Mouse (Mus musculus) limb, embryonic 10.5 days (tissue): ENCODE results near the gene Smco2. TPM values are rescaled to one million over a fixed set of nuclear protein-coding genes. Genes with fewer than 3 reads are reported as not detected.
"Not testable (repeated sequence)": the region's sequence is repeated elsewhere in the genome, so short reads cannot be mapped to it uniquely, and the experiment has no call there.

Experiments
- DNase-seq: peaks from one replicate; pipeline ENCODE4 v3.0.0-alpha.2; 2017; ENCODE audit warnings: low spot score
- H3K27ac ChIP-seq: fragments of 300-500 bp; sonication (generic); 2 replicates; pipeline ENCODE4 v1.5.1; 2016; ENCODE audit warnings: mild to moderate bottlenecking
- H3K27me3 ChIP-seq: fragments of 300-500 bp; sonication (generic); 2 replicates; pipeline ENCODE4 v1.6.1; 2016; ENCODE audit warnings: low read depth, mild to moderate bottlenecking; ENCODE audit not compliant: poor library complexity, severe bottlenecking
- H3K36me3 ChIP-seq: fragments of 300-500 bp; sonication (generic); 2 replicates; pipeline ENCODE4 v1.6.1; 2016; ENCODE audit warnings: mild to moderate bottlenecking, moderate library complexity
- H3K4me1 ChIP-seq: fragments of 300-500 bp; sonication (generic); 2 replicates; pipeline ENCODE4 v1.6.1; 2016
- H3K4me3 ChIP-seq: fragments of 300-500 bp; sonication (generic); 2 replicates; pipeline ENCODE4 v1.5.1; 2016; ENCODE audit warnings: mild to moderate bottlenecking, moderate library complexity
- H3K9me3 ChIP-seq: fragments of 300-500 bp; sonication (generic); replicated peaks from 2 replicates; pipeline ENCODE4 v1.6.1; 2016; ENCODE audit warnings: mild to moderate bottlenecking
- WGBS: fragments of 180-500 bp; shearing (Covaris S2); methylation state at CpG from one replicate; pipeline ENCODE4 v1.1.7; 2016; 5-methylcytosine and 5-hydroxymethylcytosine counted together
- polyA plus RNA-seq: library from polyadenylated mRNA; unstranded; fragments of >200 nt; fragmentation: Nextera tagmentation; extraction: Ambion mirVana; gene quantifications from 2 replicates; pipeline ENCODE4 v1.2.1, GENCODE M21; 2016

Smco2 gene
- polyA plus RNA-seq, 1 experiment from 2014 or later = not detected

DNA sequence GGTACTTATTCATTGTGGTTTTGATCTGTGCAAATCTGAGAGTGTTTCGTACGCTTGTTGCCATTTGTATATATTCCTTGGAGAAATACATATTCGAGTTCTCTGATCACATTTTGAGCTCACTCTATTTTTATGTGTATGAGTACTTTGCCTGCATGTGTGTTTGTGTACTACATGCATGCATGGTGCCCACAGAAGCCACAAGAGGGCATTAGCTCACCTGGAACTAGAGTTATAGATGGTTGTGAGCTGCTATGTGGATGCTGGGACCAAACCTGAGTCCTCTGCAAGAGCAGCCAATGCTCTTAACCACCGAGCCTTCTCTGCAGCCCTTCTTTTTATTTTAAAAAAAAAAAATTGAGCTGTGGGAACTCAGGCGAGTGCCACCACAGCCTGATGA is 11.5 kb upstream of the Smco2 start:
- peaks cover 7% of the 10 kb centered on the region for H3K4me1 ChIP-seq
- no peak overlapping the region for H3K27ac ChIP-seq
- 92% methylated on average over 5 of the region's 5 CpGs for WGBS
- H3K36me3 ChIP-seq = no peaks in the 10 kb centered on the region
- H3K4me3 ChIP-seq = no peak overlapping the region
- no peaks in the 10 kb centered on the region for H3K9me3 ChIP-seq
- no peak for DNase-seq
- H3K27me3 ChIP-seq = no peaks in the 10 kb centered on the region

DNA sequence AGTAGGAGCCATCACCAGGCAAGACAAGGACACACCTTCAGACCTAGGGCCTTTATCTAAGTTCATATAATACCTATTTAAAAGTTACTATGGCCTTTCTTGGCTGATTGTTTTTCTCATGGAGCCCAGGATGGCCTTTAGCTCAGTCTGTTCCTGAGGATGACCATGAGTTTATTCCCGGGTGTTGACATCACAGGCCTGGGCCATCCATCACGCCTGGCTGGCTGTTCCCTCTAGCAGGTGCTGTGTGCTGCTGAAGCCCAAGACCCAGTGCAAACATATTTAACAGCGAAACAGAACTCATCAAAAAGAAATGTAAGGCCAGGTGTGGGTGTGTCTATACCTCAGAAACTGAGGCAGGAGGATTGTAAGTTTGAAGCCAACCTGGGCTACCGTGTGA is 11.0 kb upstream of the Smco2 start:
- no peak for DNase-seq
- no peak overlapping the region for H3K4me3 ChIP-seq
- 87% methylated on average over 4 of the region's 4 CpGs for WGBS
- no peaks in the 10 kb centered on the region for H3K9me3 ChIP-seq
- H3K4me1 ChIP-seq = peaks cover 7% of the 10 kb centered on the region
- H3K36me3 ChIP-seq = no peaks in the 10 kb centered on the region
- no peaks in the 10 kb centered on the region for H3K27me3 ChIP-seq
- no peak overlapping the region for H3K27ac ChIP-seq

DNA sequence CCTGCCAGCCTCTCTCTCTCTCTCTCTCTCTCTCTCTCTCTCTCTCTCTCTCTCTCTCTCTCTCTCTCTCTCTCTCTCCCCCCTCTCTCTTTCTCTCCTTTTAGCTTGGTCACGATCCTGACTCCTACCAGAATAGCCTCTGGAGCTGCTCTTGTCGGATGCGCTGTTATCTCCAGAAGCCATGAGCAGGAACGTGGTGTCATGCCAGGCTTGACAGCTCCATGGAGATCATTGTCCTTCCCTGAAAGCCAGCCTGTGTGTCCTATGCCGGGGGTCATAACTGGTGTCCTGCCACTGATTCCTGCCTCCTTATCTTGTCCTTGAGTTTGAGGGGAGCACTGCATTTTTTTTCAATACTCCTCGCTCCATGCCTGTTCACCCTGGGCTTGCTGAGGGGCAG is 5.0 kb upstream of the Smco2 start:
- WGBS = 88% methylated on average over 6 of the region's 6 CpGs

DNA sequence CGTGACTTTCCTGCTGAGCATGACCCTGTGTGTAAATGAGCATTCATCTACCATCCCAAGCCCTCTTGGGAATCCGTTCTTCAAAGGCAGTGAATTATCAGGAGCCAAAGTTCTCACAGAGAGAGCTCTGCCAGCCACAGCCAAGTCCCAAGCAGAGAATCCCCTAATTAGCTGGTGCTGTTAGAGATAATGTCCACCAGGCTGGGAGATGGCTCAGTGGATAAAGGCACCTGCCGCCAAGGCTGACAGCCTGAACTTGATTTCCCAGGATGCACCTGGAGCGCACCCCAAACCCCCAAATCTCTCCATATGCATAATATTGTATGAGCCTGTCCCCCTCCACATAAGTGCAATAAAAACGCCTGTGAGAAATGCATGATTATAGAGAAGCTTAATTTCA is 4.6 kb upstream of the Smco2 start:
- H3K9me3 ChIP-seq = no peaks in the 10 kb centered on the region
- no peak for DNase-seq
- H3K4me3 ChIP-seq = no peak overlapping the region
- H3K36me3 ChIP-seq = no peaks in the 10 kb centered on the region
- H3K4me1 ChIP-seq = no peaks in the 10 kb centered on the region; the same call in 1 of the 2 replicates
- H3K27me3 ChIP-seq = no peaks in the 10 kb centered on the region
- WGBS = 84% methylated on average over 5 of the region's 5 CpGs
- H3K27ac ChIP-seq = no peak overlapping the region

More for the DNA sequence above, 5.0 kb upstream of the Smco2 start:
- Histone ChIP-seq H3K27ac (no peak overlapping the region), H3K27me3 (no peaks in the 10 kb centered on the region), H3K4me3 (no peak overlapping the region), H3K9me3 (no peaks in the 10 kb centered on the region), H3K4me1 (no peaks in the 10 kb centered on the region; the same call in 1 of the 2 replicates), H3K36me3 (no peaks in the 10 kb centered on the region)
- no peak for DNase-seq

DNA sequence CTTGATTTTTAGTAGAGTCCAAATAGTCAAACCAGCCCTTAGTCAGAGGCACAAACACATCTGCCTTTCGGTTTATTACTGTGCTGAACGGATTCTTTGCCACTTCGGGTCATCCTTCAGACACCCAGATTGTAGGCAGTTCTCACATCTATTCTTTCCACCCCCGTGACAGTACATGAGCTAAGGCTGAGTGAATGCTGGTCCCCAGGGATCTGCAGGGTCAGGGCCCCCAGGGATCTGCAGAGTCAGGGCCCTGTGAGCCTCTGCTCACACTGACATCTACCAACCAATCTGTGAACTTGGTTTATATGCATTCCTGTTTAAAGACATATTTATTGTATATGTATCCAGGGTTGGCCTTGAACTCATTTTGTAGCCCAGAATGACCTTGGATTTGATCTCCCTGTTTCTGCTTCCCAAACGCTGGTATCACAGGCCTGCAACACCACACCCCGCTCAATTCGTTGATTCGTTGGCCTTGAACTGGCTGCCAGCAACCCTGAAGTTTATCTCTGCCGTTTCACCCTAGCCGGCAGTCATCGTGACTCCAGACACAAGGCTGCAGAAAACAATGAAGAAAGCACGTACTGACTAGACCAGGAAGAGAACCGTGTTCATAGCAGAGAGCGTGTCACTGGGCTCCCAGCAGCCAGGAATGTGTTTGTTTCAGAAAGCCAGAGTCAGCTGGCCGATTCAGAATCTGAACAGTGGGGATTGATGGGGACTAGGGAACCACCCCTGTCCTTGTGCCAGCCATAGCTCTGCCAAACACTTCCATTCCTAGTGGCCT is 3.7 kb upstream of the Smco2 start:
- Histone ChIP-seq H3K36me3 (no peaks in the 10 kb centered on the region), H3K27ac (no peak overlapping the region), H3K4me3 (no peak overlapping the region), H3K4me1 (no peaks in the 10 kb centered on the region; the same call in 1 of the 2 replicates), H3K9me3 (no peaks in the 10 kb centered on the region), H3K27me3 (no peaks in the 10 kb centered on the region)
- DNase-seq = no peak
- 86% methylated on average over 15 of the region's 15 CpGs for WGBS

DNA sequence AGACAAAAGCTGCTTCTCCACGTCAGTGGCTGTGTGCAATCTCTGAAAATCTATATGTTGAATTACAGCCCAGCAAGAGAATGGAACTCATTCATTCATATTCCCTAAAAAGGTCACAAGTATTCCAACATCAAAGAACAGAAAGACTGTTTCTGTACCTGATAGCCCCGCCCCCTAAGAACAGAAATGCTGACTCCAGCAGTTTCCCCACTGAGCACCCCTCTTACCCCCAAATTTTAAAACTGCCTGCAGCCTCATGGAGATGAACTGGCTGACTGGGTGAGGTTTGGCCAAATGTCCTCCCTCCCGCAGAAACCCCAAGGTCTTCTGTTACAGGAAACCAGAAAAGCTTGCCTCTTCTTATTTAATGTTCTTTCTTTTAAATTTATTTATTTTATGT is 2.5 kb upstream of the Smco2 start:
- H3K27ac ChIP-seq = no peak overlapping the region
- no peaks in the 10 kb centered on the region for H3K27me3 ChIP-seq
- no peaks in the 10 kb centered on the region for H3K9me3 ChIP-seq
- no peaks in the 10 kb centered on the region for H3K36me3 ChIP-seq
- WGBS = 84% methylated on average over 3 of the region's 3 CpGs
- H3K4me1 ChIP-seq = no peaks in the 10 kb centered on the region; the same call in 1 of the 2 replicates
- DNase-seq = no peak
- no peak overlapping the region for H3K4me3 ChIP-seq

DNA sequence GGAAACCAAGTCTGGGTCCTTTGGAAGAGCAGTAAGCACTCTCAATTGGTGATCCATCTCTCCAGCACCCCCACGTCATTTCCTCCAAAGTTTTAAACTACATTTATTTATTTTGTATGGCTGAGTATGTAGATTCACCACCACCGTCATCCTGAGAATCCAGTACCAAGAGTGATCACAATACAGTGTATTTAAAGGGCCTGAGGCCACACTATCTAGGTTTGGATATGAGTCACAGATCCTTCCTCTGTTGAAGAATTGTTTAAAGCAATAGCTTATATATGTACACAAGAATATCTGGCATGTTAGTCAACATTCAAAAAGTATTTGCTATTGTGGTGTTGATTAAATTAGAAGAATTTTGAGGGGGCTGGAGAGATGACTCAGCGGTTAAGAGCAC is 1.6 kb upstream of the Smco2 start:
- Histone ChIP-seq H3K9me3 (no peaks in the 10 kb centered on the region), H3K36me3 (no peaks in the 10 kb centered on the region), H3K27me3 (no peaks in the 10 kb centered on the region), H3K27ac (no peak overlapping the region), H3K4me3 (no peak overlapping the region), H3K4me1 (peaks cover 3% of the 10 kb centered on the region; the same call in 1 of the 2 replicates)
- 94% methylated on average over 3 of the region's 3 CpGs for WGBS
- no peak for DNase-seq

DNA sequence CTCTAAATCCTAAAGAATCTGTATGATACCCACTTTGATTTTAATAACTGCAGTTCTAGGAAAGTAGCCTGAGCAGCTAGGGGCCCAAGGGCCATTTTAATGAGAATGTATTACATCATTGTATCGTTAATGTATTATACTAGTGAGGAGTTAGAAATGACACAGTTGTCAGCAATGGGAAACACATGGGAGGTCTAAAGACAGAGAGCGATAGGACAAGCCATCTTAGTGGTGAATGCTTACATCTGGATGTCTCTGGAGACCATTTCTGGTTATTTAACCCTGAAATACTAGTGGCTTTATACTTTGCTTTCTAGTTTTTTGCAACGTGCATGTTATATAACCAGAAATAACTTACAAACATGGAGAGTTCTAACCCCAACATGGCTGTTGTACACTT is 2.0 kb downstream of the Smco2 start:
- Histone ChIP-seq H3K36me3 (no peaks in the 10 kb centered on the region), H3K27me3 (no peaks in the 10 kb centered on the region), H3K27ac (no peak overlapping the region), H3K4me3 (no peak overlapping the region), H3K4me1 (peaks cover 4% of the 10 kb centered on the region; the same call in 1 of the 2 replicates), H3K9me3 (0 out of 2 replicates have a peak, but pooled peaks cover 2% of the 10 kb centered on the region)
- DNase-seq = no peak
- WGBS = 89% methylated on average over 3 of the region's 3 CpGs

DNA sequence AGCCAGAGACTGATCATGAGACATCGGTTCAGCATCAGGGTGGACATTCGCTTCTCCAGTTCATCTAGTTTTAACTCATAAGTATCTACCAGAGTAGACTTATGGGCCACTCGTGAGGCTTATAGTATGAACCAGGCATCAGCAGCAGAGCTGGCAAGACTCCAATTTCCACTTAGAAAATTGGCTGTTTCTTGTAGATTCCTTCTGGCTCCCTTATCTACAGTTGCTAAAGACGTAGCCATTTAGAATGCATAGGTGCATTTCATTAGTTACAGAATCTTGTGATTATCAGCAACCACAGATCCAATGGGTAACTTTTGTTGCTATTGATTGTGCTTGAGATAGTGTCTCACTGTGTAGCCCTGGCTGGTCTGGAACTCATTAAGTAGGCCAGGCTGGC is 2.8 kb downstream of the Smco2 start:
- H3K4me3 ChIP-seq = no peak overlapping the region
- no peak for DNase-seq

DNA sequence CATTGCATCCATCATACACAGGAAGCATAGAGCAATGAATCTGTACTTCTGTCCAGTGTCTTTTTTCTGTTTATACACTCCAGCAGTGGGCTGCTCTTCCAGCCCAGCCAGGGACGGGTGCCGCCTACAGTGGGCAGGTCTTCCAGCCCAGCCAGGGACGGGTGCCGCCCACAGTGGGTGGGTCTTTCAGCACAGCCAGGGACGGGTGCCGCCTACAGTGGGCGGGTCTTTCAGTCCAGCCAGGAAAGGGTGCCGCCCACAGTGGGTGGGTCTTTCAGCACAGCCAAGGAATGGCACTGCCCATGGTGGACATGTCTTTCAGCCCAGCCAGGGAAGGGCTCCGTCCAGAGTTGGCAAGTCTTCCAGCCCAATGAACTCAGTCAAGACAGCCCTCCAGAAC is 5.3 kb downstream of the Smco2 start:
- DNase-seq = no peak

More for the DNA sequence above, 2.8 kb downstream of the Smco2 start:
- H3K36me3 ChIP-seq = no peaks in the 10 kb centered on the region
- H3K4me1 ChIP-seq = peaks cover 4% of the 10 kb centered on the region; the same call in 1 of the 2 replicates
- no peaks in the 10 kb centered on the region for H3K27me3 ChIP-seq
- 0 out of 2 replicates have a peak, but pooled peaks cover 2% of the 10 kb centered on the region for H3K9me3 ChIP-seq
- 92% methylated on average over 4 of the region's 4 CpGs for WGBS
- no peak overlapping the region for H3K27ac ChIP-seq

DNA sequence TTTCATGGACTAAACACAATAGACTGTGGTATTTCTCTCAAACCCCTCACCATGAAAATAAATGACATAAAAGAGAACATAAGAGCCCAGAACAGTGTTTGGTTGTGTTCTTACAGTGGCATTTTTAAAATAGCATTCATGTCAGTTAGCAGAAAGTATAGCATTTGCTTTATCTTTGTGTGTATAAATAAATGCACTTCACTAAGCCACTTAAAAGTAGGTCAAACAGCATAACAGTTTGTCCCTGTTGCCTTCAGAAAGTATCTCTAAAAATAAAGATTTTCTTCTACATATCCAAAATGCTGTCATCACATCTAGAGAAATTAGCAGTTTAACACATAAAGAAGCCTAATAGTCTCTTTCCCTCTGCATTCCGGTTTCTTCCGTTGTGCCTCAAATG is 7.5 kb downstream of the Smco2 start:
- H3K27me3 ChIP-seq = no peaks in the 10 kb centered on the region
- 0 out of 2 replicates have a peak, but pooled peaks cover 2% of the 10 kb centered on the region for H3K9me3 ChIP-seq
- no peak overlapping the region for H3K4me3 ChIP-seq
- peaks cover 4% of the 10 kb centered on the region; the same call in 1 of the 2 replicates for H3K4me1 ChIP-seq
- 93% methylated on average over 2 of the region's 2 CpGs for WGBS
- H3K36me3 ChIP-seq = no peaks in the 10 kb centered on the region
- no peak overlapping the region for H3K27ac ChIP-seq
- no peak for DNase-seq

More for the DNA sequence above, 5.3 kb downstream of the Smco2 start:
- Histone ChIP-seq H3K4me3 (no peak overlapping the region), H3K27me3 (no peaks in the 10 kb centered on the region), H3K4me1 (peaks cover 4% of the 10 kb centered on the region; the same call in 1 of the 2 replicates), H3K9me3 (0 out of 2 replicates have a peak, but pooled peaks cover 2% of the 10 kb centered on the region), H3K27ac (no peak overlapping the region), H3K36me3 (no peaks in the 10 kb centered on the region)
- 98% methylated on average over 9 of the region's 9 CpGs for WGBS

DNA sequence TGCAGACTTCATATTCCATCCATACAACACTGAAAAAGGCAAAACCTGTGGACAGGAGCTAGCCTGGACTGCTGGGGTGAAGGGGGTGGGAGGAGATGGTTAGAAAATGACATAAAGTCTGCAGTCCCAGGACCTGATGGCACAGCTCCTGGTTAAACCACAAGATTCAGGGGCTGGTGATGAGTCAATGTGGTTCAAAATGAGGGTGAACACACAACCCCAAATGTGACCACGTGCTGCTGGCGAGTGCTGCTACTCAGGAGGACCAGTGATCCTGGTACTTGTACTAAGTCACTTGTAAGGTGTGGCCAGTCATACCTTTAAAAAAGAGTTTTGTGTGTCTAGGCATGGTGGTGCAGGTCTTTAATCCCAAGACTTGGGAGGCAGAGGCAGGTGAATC is 13.2 kb downstream of the Smco2 start:
- Histone ChIP-seq H3K27ac (no peak overlapping the region), H3K4me1 (no peaks in the 10 kb centered on the region), H3K4me3 (no peak overlapping the region), H3K27me3 (no peaks in the 10 kb centered on the region), H3K36me3 (no peaks in the 10 kb centered on the region), H3K9me3 (no peaks in the 10 kb centered on the region)
- no peak for DNase-seq
- 90% methylated on average over 2 of the region's 2 CpGs for WGBS

DNA sequence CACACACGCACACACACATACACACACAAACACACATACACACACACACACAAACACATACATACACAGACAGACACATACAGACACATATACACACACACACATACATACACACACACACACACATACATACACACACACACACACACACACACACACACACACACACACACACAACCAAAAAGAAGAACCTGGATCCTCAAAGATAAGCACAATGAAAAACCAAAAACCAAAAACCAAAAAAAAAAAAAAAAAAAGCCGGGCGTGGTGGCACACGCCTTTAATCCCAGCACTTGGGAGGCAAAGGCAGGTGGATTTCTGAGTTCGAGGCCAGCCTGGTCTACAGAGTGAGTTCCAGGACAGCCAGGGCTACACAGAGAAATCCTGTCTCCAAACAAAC is 14.5 kb downstream of the Smco2 start:
- 92% methylated on average over 3 of the region's 5 CpGs for WGBS

More for the DNA sequence above, 14.5 kb downstream of the Smco2 start:
- not testable (repeated sequence) for H3K27ac ChIP-seq, DNase-seq, H3K9me3 ChIP-seq, H3K4me3 ChIP-seq, H3K4me1 ChIP-seq, H3K27me3 ChIP-seq, H3K36me3 ChIP-seq
